Mouse (Mus musculus): Measurements from ENCODE around the gene Thrb. TPM values are rescaled to one million over a fixed set of nuclear protein-coding genes. Genes with fewer than 3 reads are reported as not detected.

Gene Thrb
- polyA plus RNA-seq (2015; fragmentation: Nextera tagmentation; extraction: Ambion mirVana) = 0.53 and 0.59 TPM in 2 replicates

- WGBS = under 1% methylated on average over 23 of the region's 23 CpGs
- ATAC-seq (ENCODE audit: low read depth) = peak; percentile 55; the same call in 1 of the 2 replicates
- Histone ChIP-seq H3K36me3 (no peaks in the 10 kb centered on the region), H3K27ac (replicated peaks) (no peak within 1 kb of the TSS), H3K9ac (peak within 1 kb of the TSS; percentile 74), H3K4me3 (peak within 1 kb of the TSS; percentile 81), H3K4me2 (peak within 1 kb of the TSS; percentile 99), H3K4me1 (replicated peaks) (peaks cover 23% of the 10 kb centered on the region), H3K27me3 (peaks cover 39% of the 10 kb centered on the region), H3K9me3 (no peaks in the 10 kb centered on the region)
These were observed at the start of gene Thrb for GRCm38 (mm10) chr14:17659686-17660328. Gene Thrb, plus strand, starts transcription at chr14:17660261.

GRCm38 (mm10) chr14:17621671-17622070 is 38.4 kb upstream of the Thrb start:
- Histone ChIP-seq H3K4me1 (replicated peaks) (no peaks in the 10 kb centered on the region; the same call in 1 of the 2 replicates), H3K4me3 (no peak overlapping the region), H3K27me3 (no peaks in the 10 kb centered on the region), H3K27ac (replicated peaks) (no peak overlapping the region), H3K9me3 (no peaks in the 10 kb centered on the region), H3K4me2 (no peak overlapping the region), H3K36me3 (no peaks in the 10 kb centered on the region), H3K9ac (no peak overlapping the region)
- no peak for ATAC-seq (ENCODE audit: low read depth)
- WGBS = 72% methylated on average over 3 of the region's 3 CpGs

- whole genome bisulfite sequencing = 67% methylated on average over 2 of the region's 2 CpGs
These were observed 36.1 kb upstream of the Thrb start for GRCm38 (mm10) chr14:17623936-17624335.

GRCm38 (mm10) chr14:17629215-17629614 is 30.8 kb upstream of the Thrb start:
- no peaks in the 10 kb centered on the region for H3K36me3 ChIP-seq
- 0 out of 2 replicates have a peak, but pooled peaks cover 6% of the 10 kb centered on the region for H3K4me1 ChIP-seq (replicated peaks)
- no peak overlapping the region for H3K4me2 ChIP-seq
- no peaks in the 10 kb centered on the region for H3K9me3 ChIP-seq
- H3K27ac ChIP-seq (replicated peaks) = no peak overlapping the region
- no peaks in the 10 kb centered on the region for H3K27me3 ChIP-seq
- H3K4me3 ChIP-seq = no peak overlapping the region
- no peak overlapping the region for H3K9ac ChIP-seq
- WGBS = 59% methylated on average over 5 of the region's 5 CpGs
- ATAC-seq (ENCODE audit: low read depth) = no peak

More at GRCm38 (mm10) chr14:17623936-17624335, 36.1 kb upstream of the Thrb start:
- Histone ChIP-seq H3K36me3 (no peaks in the 10 kb centered on the region), H3K9ac (no peak overlapping the region), H3K9me3 (no peaks in the 10 kb centered on the region), H3K4me3 (no peak overlapping the region), H3K27ac (replicated peaks) (no peak overlapping the region), H3K4me2 (no peak overlapping the region), H3K27me3 (no peaks in the 10 kb centered on the region), H3K4me1 (replicated peaks) (no peaks in the 10 kb centered on the region; the same call in 1 of the 2 replicates)
- no peak for ATAC-seq (ENCODE audit: low read depth)

GRCm38 (mm10) chr14:17632887-17633522 is 27.1 kb upstream of the Thrb start:
- no peak overlapping the region for H3K4me3 ChIP-seq
- ATAC-seq (ENCODE audit: low read depth) = peak; percentile 56
- no peak overlapping the region for H3K27ac ChIP-seq (replicated peaks)
- 0 out of 2 replicates have a peak, but pooled peaks cover 6% of the 10 kb centered on the region for H3K4me1 ChIP-seq (replicated peaks)
- no peaks in the 10 kb centered on the region for H3K36me3 ChIP-seq
- no peaks in the 10 kb centered on the region for H3K9me3 ChIP-seq
- peak overlapping the region; percentile 41 for H3K4me2 ChIP-seq
- H3K9ac ChIP-seq = no peak overlapping the region
- 7% methylated on average over 19 of the region's 19 CpGs for WGBS
- no peaks in the 10 kb centered on the region for H3K27me3 ChIP-seq

GRCm38 (mm10) chr14:17636971-17637370 is 23.1 kb upstream of the Thrb start:
- H3K4me1 ChIP-seq (replicated peaks) = 0 out of 2 replicates have a peak, but pooled peaks cover 6% of the 10 kb centered on the region
- no peak overlapping the region for H3K9ac ChIP-seq
- H3K9me3 ChIP-seq = no peaks in the 10 kb centered on the region
- H3K4me2 ChIP-seq = no peak overlapping the region
- WGBS = 72% methylated on average over 3 of the region's 3 CpGs
- H3K4me3 ChIP-seq = no peak overlapping the region
- no peak for ATAC-seq (ENCODE audit: low read depth)
- no peak overlapping the region for H3K27ac ChIP-seq (replicated peaks)
- no peaks in the 10 kb centered on the region for H3K27me3 ChIP-seq
- H3K36me3 ChIP-seq = no peaks in the 10 kb centered on the region

- Histone ChIP-seq H3K27ac (replicated peaks) (no peak overlapping the region), H3K4me2 (no peak overlapping the region), H3K4me3 (no peak overlapping the region), H3K9ac (no peak overlapping the region), H3K36me3 (no peaks in the 10 kb centered on the region), H3K4me1 (replicated peaks) (no peaks in the 10 kb centered on the region), H3K9me3 (no peaks in the 10 kb centered on the region), H3K27me3 (no peaks in the 10 kb centered on the region)
- no peak for ATAC-seq (ENCODE audit: low read depth)
- 72% methylated on average over 3 of the region's 3 CpGs for WGBS
These were observed 18.3 kb upstream of the Thrb start for GRCm38 (mm10) chr14:17641770-17642169.

- no peaks in the 10 kb centered on the region for H3K36me3 ChIP-seq
- ATAC-seq (ENCODE audit: low read depth) = no peak
- H3K27ac ChIP-seq (replicated peaks) = no peak overlapping the region
- WGBS = 61% methylated on average over 5 of the region's 5 CpGs
- peaks cover 10% of the 10 kb centered on the region for H3K4me1 ChIP-seq (replicated peaks)
- no peaks in the 10 kb centered on the region for H3K9me3 ChIP-seq
- no peak overlapping the region for H3K4me2 ChIP-seq
- H3K27me3 ChIP-seq = peaks cover 6% of the 10 kb centered on the region
- H3K4me3 ChIP-seq = no peak overlapping the region
- H3K9ac ChIP-seq = no peak overlapping the region
These were observed 5.0 kb upstream of the Thrb start for GRCm38 (mm10) chr14:17655084-17655483.

- H3K9me3 ChIP-seq = no peaks in the 10 kb centered on the region
- H3K4me2 ChIP-seq = peak overlapping the region; percentile 99
- H3K36me3 ChIP-seq = no peaks in the 10 kb centered on the region
- H3K27me3 ChIP-seq = peaks cover 35% of the 10 kb centered on the region
- 2% methylated on average over 10 of the region's 10 CpGs for WGBS
- H3K27ac ChIP-seq (replicated peaks) = no peak overlapping the region
- peaks cover 23% of the 10 kb centered on the region for H3K4me1 ChIP-seq (replicated peaks)
- 0 out of 2 replicates have a peak, but pooled peaks have one; percentile 44 for ATAC-seq (ENCODE audit: low read depth)
- H3K9ac ChIP-seq = 0 out of 2 replicates have a peak overlapping the region, but pooled peaks have one; percentile 26
- peak overlapping the region; percentile 81 for H3K4me3 ChIP-seq
These were observed 1.0 kb upstream of the Thrb start for GRCm38 (mm10) chr14:17659031-17659430.

GRCm38 (mm10) chr14:17660329-17661099 is 453 bp downstream of the Thrb start:
- H3K27me3 ChIP-seq = peaks cover 39% of the 10 kb centered on the region
- 2% methylated on average over 82 of the region's 82 CpGs for WGBS
- peak; percentile 94 for ATAC-seq (ENCODE audit: low read depth)
- peak overlapping the region; percentile 99 for H3K4me2 ChIP-seq
- H3K4me3 ChIP-seq = peak overlapping the region; percentile 81
- H3K36me3 ChIP-seq = no peaks in the 10 kb centered on the region
- H3K9ac ChIP-seq = peak overlapping the region; percentile 74
- no peak overlapping the region for H3K27ac ChIP-seq (replicated peaks)
- peaks cover 23% of the 10 kb centered on the region for H3K4me1 ChIP-seq (replicated peaks)
- H3K9me3 ChIP-seq = no peaks in the 10 kb centered on the region

- peak; percentile 54; the same call in 1 of the 2 replicates for ATAC-seq (ENCODE audit: low read depth)
- H3K4me1 ChIP-seq (replicated peaks) = peaks cover 23% of the 10 kb centered on the region
These were observed 1.1 kb downstream of the Thrb start for GRCm38 (mm10) chr14:17661100-17661521.

GRCm38 (mm10) chr14:17662087-17662486 is 2.0 kb downstream of the Thrb start:
- H3K4me2 ChIP-seq = no peak overlapping the region

More at GRCm38 (mm10) chr14:17661100-17661521, 1.1 kb downstream of the Thrb start:
- peak overlapping the region; percentile 99 for H3K4me2 ChIP-seq
- WGBS = under 1% methylated on average over 16 of the region's 16 CpGs
- H3K27ac ChIP-seq (replicated peaks) = no peak overlapping the region
- peak overlapping the region; percentile 81 for H3K4me3 ChIP-seq
- no peaks in the 10 kb centered on the region for H3K36me3 ChIP-seq
- H3K27me3 ChIP-seq = peaks cover 39% of the 10 kb centered on the region
- peak overlapping the region; percentile 74 for H3K9ac ChIP-seq
- H3K9me3 ChIP-seq = no peaks in the 10 kb centered on the region

More at GRCm38 (mm10) chr14:17662087-17662486, 2.0 kb downstream of the Thrb start:
- no peak overlapping the region for H3K9ac ChIP-seq
- 29% methylated on average over 5 of the region's 5 CpGs for WGBS
- no peak for ATAC-seq (ENCODE audit: low read depth)
- H3K9me3 ChIP-seq = no peaks in the 10 kb centered on the region
- no peak overlapping the region for H3K4me3 ChIP-seq
- H3K4me1 ChIP-seq (replicated peaks) = peaks cover 23% of the 10 kb centered on the region
- no peaks in the 10 kb centered on the region for H3K36me3 ChIP-seq
- H3K27ac ChIP-seq (replicated peaks) = no peak overlapping the region
- peaks cover 39% of the 10 kb centered on the region for H3K27me3 ChIP-seq

All from neural tube, embryonic 13.5 days (tissue).